Mouse (Mus musculus) forebrain, embryonic 16.5 days (tissue): ENCODE results near the gene Ptar1. TPM values are rescaled to one million over a fixed set of nuclear protein-coding genes. Genes with fewer than 3 reads are reported as not detected.
A peak's percentile ranks its signal among the peaks of the same experiment; 100 is the strongest.

ENCODE experiments used
- ATAC-seq: fragments of 200-750 bp; cut with Nextera tagmentation; 2 replicates; pipeline ENCODE4 v1.8.0; 2017; ENCODE audit warnings: mild to moderate bottlenecking, moderate library complexity
- H3K27ac ChIP-seq: fragments of 300-500 bp; sonication (generic); 2 replicates; pipeline ENCODE4 v1.5.1; 2014; ENCODE audit warnings: low read length, control low read depth
- H3K27me3 ChIP-seq: fragments of 300-500 bp; sonication (generic); replicated peaks from 2 replicates; pipeline ENCODE4 v1.6.1; 2014; ENCODE audit warnings: low read length; ENCODE audit not compliant: control insufficient read depth, insufficient read depth
- H3K36me3 ChIP-seq: fragments of 300-500 bp; sonication (generic); 2 replicates; pipeline ENCODE4 v1.6.1; 2014; ENCODE audit not compliant: control insufficient read depth, insufficient read depth
- H3K4me1 ChIP-seq: fragments of 300-500 bp; sonication (generic); replicated peaks from 2 replicates; pipeline ENCODE4 v1.6.1; 2014; ENCODE audit warnings: low read length; ENCODE audit not compliant: control insufficient read depth, insufficient read depth
- H3K4me2 ChIP-seq: fragments of 300-500 bp; sonication (generic); 2 replicates; pipeline ENCODE4 v1.6.1; 2014; ENCODE audit warnings: mild to moderate bottlenecking, low read length, control low read depth
- H3K4me3 ChIP-seq: fragments of 300-500 bp; sonication (generic); replicated peaks from 2 replicates; pipeline ENCODE4 v1.5.1; 2014; ENCODE audit warnings: mild to moderate bottlenecking, low read length, control low read depth
- H3K9ac ChIP-seq: fragments of 300-500 bp; sonication (generic); replicated peaks from 2 replicates; pipeline ENCODE4 v1.6.1; 2014; ENCODE audit warnings: low read depth, low read length, control low read depth
- H3K9me3 ChIP-seq: fragments of 300-500 bp; sonication (generic); 2 replicates; pipeline ENCODE4 v1.6.1; 2016; ENCODE audit warnings: low read length; ENCODE audit not compliant: control insufficient read depth
- WGBS: fragments of 180-500 bp; shearing (Covaris S2); extraction: QIAGEN DNeasy Blood & Tissue Kit; methylation state at CpG from one replicate; pipeline ENCODE4 v1.1.7; 2014; 5-methylcytosine and 5-hydroxymethylcytosine counted together
- polyA plus RNA-seq: library from polyadenylated mRNA; unstranded; fragments of >200 nt; fragmentation: Nextera tagmentation; extraction: Ambion mirVana; gene quantifications from 2 replicates; pipeline ENCODE4 v1.2.1, GENCODE M21; 2015

Gene Ptar1
- polyA plus RNA-seq, 1 experiment from 2014 or later: 3.0 TPM

- H3K27ac ChIP-seq: no peak overlapping the region
- H3K4me2 ChIP-seq: no peak overlapping the region
- H3K9ac ChIP-seq: no peak overlapping the region
- peaks cover 9% of the 10 kb centered on the region; the same call in 1 of the 2 replicates for H3K36me3 ChIP-seq
- no peaks in the 10 kb centered on the region for H3K4me1 ChIP-seq
- H3K9me3 ChIP-seq: no peaks in the 10 kb centered on the region
- H3K4me3 ChIP-seq: no peak overlapping the region
- WGBS: 79% methylated on average over 10 of the region's 10 CpGs
- no peak for ATAC-seq
- no peaks in the 10 kb centered on the region for H3K27me3 ChIP-seq
Measured at GRCm38 (mm10) chr19:23702896-23703295, 15.7 kb downstream of the Ptar1 start.

GRCm38 (mm10) chr19:23705383-23705782, 18.2 kb downstream of the Ptar1 start:
- no peak for ATAC-seq
- H3K9ac ChIP-seq: no peak overlapping the region
- H3K27me3 ChIP-seq: no peaks in the 10 kb centered on the region
- H3K9me3 ChIP-seq: no peaks in the 10 kb centered on the region
- H3K27ac ChIP-seq: no peak overlapping the region
- H3K4me2 ChIP-seq: no peak overlapping the region
- peaks cover 13% of the 10 kb centered on the region; the same call in 1 of the 2 replicates for H3K36me3 ChIP-seq
- 95% methylated on average over 5 of the region's 5 CpGs for WGBS
- H3K4me3 ChIP-seq: no peak overlapping the region
- no peaks in the 10 kb centered on the region for H3K4me1 ChIP-seq

- WGBS: 64% methylated on average over 3 of the region's 3 CpGs
Measured at GRCm38 (mm10) chr19:23746506-23746905, 59.3 kb downstream of the Ptar1 start.

GRCm38 (mm10) chr19:23757011-23757410, 69.8 kb downstream of the Ptar1 start:
- Histone ChIP-seq H3K4me2 (no peak overlapping the region), H3K36me3 (no peaks in the 10 kb centered on the region), H3K9ac (no peak overlapping the region), H3K27me3 (no peaks in the 10 kb centered on the region), H3K9me3 (no peaks in the 10 kb centered on the region), H3K4me3 (no peak overlapping the region), H3K4me1 (peaks cover 15% of the 10 kb centered on the region), H3K27ac (no peak overlapping the region)
- 18% methylated on average over 7 of the region's 7 CpGs for WGBS
- no peak for ATAC-seq

More at GRCm38 (mm10) chr19:23746506-23746905, 59.3 kb downstream of the Ptar1 start:
- Histone ChIP-seq H3K27ac (no peak overlapping the region), H3K4me1 (no peaks in the 10 kb centered on the region), H3K4me3 (no peak overlapping the region), H3K36me3 (no peaks in the 10 kb centered on the region), H3K9me3 (no peaks in the 10 kb centered on the region), H3K9ac (no peak overlapping the region), H3K4me2 (no peak overlapping the region), H3K27me3 (no peaks in the 10 kb centered on the region)
- ATAC-seq: no peak

DNA sequence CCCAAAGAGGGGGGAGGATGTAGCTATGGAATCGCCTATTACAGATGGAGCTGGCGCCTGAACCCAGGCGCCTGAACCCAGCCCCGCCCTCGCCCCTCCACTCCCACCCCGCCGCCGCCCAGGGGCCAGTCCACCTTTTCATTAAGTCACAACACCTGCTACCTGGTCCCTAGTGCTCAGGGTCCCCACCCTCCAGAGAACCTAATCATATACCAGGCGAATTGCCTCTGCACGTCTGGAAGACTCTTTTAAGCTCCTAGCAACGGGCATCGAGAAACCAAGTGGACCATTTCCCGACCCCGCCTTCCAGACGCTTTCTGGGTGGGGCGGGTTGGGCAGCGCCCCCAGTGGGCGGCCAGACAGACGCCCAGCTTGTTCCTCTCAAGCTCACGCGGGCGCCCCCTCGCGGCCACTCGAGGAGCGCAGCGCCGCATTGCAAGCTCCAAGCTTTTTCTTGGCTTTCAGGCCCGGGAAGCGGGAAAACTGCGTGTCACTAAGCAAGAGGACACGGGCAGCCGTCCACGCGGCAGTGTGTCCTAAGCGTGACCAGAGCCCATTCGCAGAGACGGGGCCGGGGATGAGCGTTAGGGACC, 70.8 kb downstream of the Ptar1 start:
- Histone ChIP-seq H3K4me1 (peaks cover 15% of the 10 kb centered on the region), H3K4me2 (peak overlapping the region; percentile 74), H3K9ac (peak overlapping the region; percentile 95), H3K4me3 (peak overlapping the region; percentile 65), H3K9me3 (no peaks in the 10 kb centered on the region), H3K27me3 (no peaks in the 10 kb centered on the region), H3K27ac (peak overlapping the region; percentile 95), H3K36me3 (no peaks in the 10 kb centered on the region)
- 0% methylated on average over 40 of the region's 40 CpGs for WGBS
- peak; percentile 73 for ATAC-seq

DNA sequence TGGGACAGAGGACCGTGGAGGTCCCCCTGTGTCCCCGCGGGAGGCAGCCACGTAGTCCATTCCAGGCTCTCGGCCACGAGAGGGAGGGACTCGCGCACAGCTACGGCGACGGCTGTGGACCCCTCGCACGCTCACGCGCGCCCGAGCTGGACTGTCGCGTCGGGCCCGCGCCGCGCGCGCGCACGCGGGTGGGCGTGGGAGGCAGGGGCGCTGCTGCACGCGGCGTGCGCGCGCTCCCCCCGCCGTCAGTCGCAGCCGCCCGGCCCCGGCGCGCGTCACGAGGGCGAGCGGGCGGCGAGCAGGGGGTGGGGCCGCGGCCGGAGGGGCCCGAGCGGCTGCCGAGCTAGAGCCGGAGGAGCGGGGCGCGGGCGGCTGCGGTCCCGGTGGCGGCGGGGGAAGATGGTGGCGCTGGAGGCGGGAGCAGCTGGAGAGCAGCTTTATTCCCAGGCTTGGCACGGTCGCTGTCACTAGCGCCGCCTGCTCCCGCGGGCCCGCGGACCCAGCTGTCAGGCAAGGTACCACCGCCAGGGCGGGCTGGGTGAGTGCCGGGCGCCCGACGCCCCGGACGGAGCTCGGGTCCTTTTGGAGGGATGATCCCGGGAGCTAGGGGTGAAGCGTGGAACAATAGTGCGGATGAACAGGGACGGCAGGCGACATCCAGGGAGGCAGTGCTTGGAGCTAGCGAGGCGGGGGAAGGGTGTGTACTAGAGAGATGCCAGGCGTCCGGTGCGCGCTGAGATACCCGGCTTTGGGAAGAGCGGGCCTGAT, 71.5 kb downstream of the Ptar1 start, which contains the start of gene Apba1:
Gene Apba1, plus strand, starts transcription at position 334 of the 768 bp plus-strand sequence.
- H3K4me2 ChIP-seq: peak within 1 kb of the TSS; percentile 74
- H3K9ac ChIP-seq: peak within 1 kb of the TSS; percentile 95
- peaks cover 15% of the 10 kb centered on the region for H3K4me1 ChIP-seq
- peak within 1 kb of the TSS; percentile 95 for H3K27ac ChIP-seq
- ATAC-seq: peak; percentile 87
- peak within 1 kb of the TSS; percentile 65 for H3K4me3 ChIP-seq
- H3K9me3 ChIP-seq: no peaks in the 10 kb centered on the region
- WGBS: under 1% methylated on average over 86 of the region's 98 CpGs
- no peaks in the 10 kb centered on the region for H3K27me3 ChIP-seq
- no peaks in the 10 kb centered on the region for H3K36me3 ChIP-seq

DNA sequence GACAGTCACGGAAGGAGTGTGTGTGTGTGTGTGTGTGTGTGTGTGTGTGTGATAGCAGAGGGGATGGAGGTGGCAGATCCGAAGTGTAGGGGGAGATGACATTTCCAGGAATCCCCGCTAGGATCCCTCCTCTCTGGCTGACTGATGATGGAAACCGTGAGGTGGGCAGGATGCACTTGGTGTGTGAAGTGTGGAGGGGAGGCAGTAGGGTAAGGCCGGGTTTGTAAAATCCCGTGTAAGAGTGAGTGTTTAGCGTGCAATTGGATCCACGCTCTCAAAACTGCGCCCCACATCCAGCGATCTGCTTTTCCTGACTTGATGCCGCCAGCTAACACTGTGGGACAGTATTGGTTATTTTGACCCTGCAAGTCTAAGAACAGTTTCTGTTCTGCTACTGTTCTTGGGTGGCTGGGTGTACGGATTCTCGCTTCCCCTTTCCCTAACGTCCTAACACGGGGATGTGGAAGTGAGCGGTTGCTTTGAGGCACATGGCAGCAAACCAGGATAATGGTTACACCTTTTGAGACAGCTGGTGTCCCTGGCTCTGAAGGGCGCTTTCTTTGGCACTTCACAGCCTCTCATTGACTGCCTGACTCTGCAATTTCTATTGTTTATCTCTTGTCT, 72.2 kb downstream of the Ptar1 start:
- Histone ChIP-seq H3K4me3 (peak overlapping the region; percentile 65), H3K9ac (peak overlapping the region; percentile 95), H3K4me1 (peaks cover 17% of the 10 kb centered on the region), H3K27ac (peak overlapping the region; percentile 95), H3K27me3 (no peaks in the 10 kb centered on the region), H3K36me3 (no peaks in the 10 kb centered on the region), H3K4me2 (peak overlapping the region; percentile 74), H3K9me3 (no peaks in the 10 kb centered on the region)
- peak; percentile 44 for ATAC-seq
- WGBS: under 1% methylated on average over 17 of the region's 17 CpGs

GRCm38 (mm10) chr19:23763371-23763770, 76.1 kb downstream of the Ptar1 start:
- H3K4me2 ChIP-seq: no peak overlapping the region
- H3K4me1 ChIP-seq: peaks cover 13% of the 10 kb centered on the region
- no peak overlapping the region for H3K27ac ChIP-seq
- no peaks in the 10 kb centered on the region for H3K27me3 ChIP-seq
- no peaks in the 10 kb centered on the region for H3K36me3 ChIP-seq
- H3K9ac ChIP-seq: no peak overlapping the region
- ATAC-seq: no peak
- WGBS: 88% methylated on average over 6 of the region's 6 CpGs
- H3K4me3 ChIP-seq: no peak overlapping the region
- H3K9me3 ChIP-seq: no peaks in the 10 kb centered on the region

GRCm38 (mm10) chr19:23764051-23764450, 76.8 kb downstream of the Ptar1 start:
- H3K36me3 ChIP-seq: no peaks in the 10 kb centered on the region
- no peak overlapping the region for H3K9ac ChIP-seq
- H3K27ac ChIP-seq: no peak overlapping the region
- no peak for ATAC-seq
- peaks cover 13% of the 10 kb centered on the region for H3K4me1 ChIP-seq
- 34% methylated on average over 2 of the region's 2 CpGs for WGBS
- H3K27me3 ChIP-seq: no peaks in the 10 kb centered on the region
- H3K4me2 ChIP-seq: no peak overlapping the region
- no peak overlapping the region for H3K4me3 ChIP-seq
- no peaks in the 10 kb centered on the region for H3K9me3 ChIP-seq
